Comparison of ENCODE assay signal across 8 mouse cellular contexts in genomic region chr14:46384946-46385691, GRCm38 (mm10). TPM values are rescaled to one million over a fixed set of nuclear protein-coding genes. Genes with fewer than 3 reads are reported as not detected.
DNase-seq lines count a peak whose midpoint lies in the region; ATAC-seq and TF ChIP-seq lines count a peak whose summit lies in the region.
"Had no signal": no experiment of that assay in that cellular context is flagged by ENCODE, and none has a peak within 500 bp of the region (broad histone marks: within the 10 kb centered on the region; RNA-seq: fewer than 3 reads in every experiment).

No protein-coding gene starts in this region.

- no peak for ATAC-seq in forebrain, postnatal 0 days
- ATAC-seq in liver, embryonic 13.5 days (ENCODE audit: low read depth): no peak
- ATAC-seq in activated CD4-positive, CD25-positive, alpha-beta regulatory T cell, adult 4 months: no peak
- ATAC-seq: inflammation-experienced regulatory T-cells, adult 6 months had no signal

- peaks cover 5% of the 10 kb centered on the region for H3K4me1 ChIP-seq in spleen, adult 2 months (ENCODE audit: control insufficient read depth, insufficient read depth, insufficient read length)
- H3K4me1 ChIP-seq in forebrain, postnatal 0 days (ENCODE audit: insufficient read depth): peaks cover 8% of the 10 kb centered on the region
- H3K4me1 ChIP-seq in liver, embryonic 13.5 days (replicated peaks): peaks cover 21% of the 10 kb centered on the region

- H3K27ac ChIP-seq in spleen, adult 2 months (ENCODE audit: insufficient read depth, low read length): no peak overlapping the region
- H3K27ac ChIP-seq in forebrain, postnatal 0 days (ENCODE audit: low read depth, low read length): no peak overlapping the region
- H3K27ac ChIP-seq in liver, embryonic 13.5 days: no peak overlapping the region

- peaks cover 18% of the 10 kb centered on the region for H3K27me3 ChIP-seq in spleen, adult 2 months (ENCODE audit: control insufficient read depth, insufficient read depth, low read length)
- peaks cover 79% of the 10 kb centered on the region for H3K27me3 ChIP-seq in forebrain, postnatal 0 days (ENCODE audit: insufficient read depth, low read length)
- peaks cover 88% of the 10 kb centered on the region for H3K27me3 ChIP-seq in liver, embryonic 13.5 days

- TF ChIP-seq POLR2A in spleen, adult 2 months (IDR thresholded peaks at IDR 0.05; ENCODE audit: low read depth, low read length): no peak

- 48% methylated on average over 14 of the region's 14 CpGs for WGBS in spleen, adult 2 months
- 13% methylated on average over 14 of the region's 14 CpGs for WGBS in forebrain, postnatal 0 days
- 29% methylated on average over 14 of the region's 14 CpGs for WGBS in liver, embryonic 13.5 days (ENCODE audit: insufficient replicate concordance)

- TF ChIP-seq CTCF in spleen, adult 2 months (IDR thresholded peaks at IDR 0.05; ENCODE audit: extremely low read depth, insufficient read depth, insufficient read length, insufficient replicate concordance): no peak
- TF ChIP-seq CTCF in forebrain, postnatal 0 days (IDR thresholded peaks at IDR 0.05; ENCODE audit: low read depth): no peak

- H3K4me3 ChIP-seq in spleen, adult 2 months (ENCODE audit: extremely low read depth, insufficient read depth, insufficient read length): peak overlapping the region; percentile 23
- H3K4me3 ChIP-seq in forebrain, postnatal 0 days (ENCODE audit: low read depth, low read length): peak overlapping the region; percentile 53
- H3K4me3 ChIP-seq in liver, embryonic 13.5 days (replicated peaks): peak overlapping the region; percentile 56

- no peaks in the 10 kb centered on the region for H3K36me3 ChIP-seq in spleen, adult 2 months (ENCODE audit: control insufficient read depth, insufficient read depth, low read length)
- no peaks in the 10 kb centered on the region for H3K36me3 ChIP-seq in forebrain, postnatal 0 days (ENCODE audit: insufficient read depth)
- no peaks in the 10 kb centered on the region for H3K36me3 ChIP-seq in liver, embryonic 13.5 days

- DNase-seq in spleen, adult 2 months (ENCODE audit: low read depth in 1 of 2, low spot score in 2 of 2): no peak
- no peak for DNase-seq in spleen, adult 12 weeks (ENCODE audit: low spot score)
- no peak for DNase-seq in forebrain, postnatal 0 days
- no peak for DNase-seq in liver, embryonic 13.5 days
- no peak for DNase-seq in ovary, adult 18-20 months (ENCODE audit: low spot score)
- DNase-seq in gastrocnemius, postnatal 4 days (ENCODE audit: low spot score in 2 of 2): no peak

- peak overlapping the region; percentile 88 for H3K4me2 ChIP-seq in forebrain, postnatal 0 days (ENCODE audit: low read depth)
- H3K4me2 ChIP-seq in liver, embryonic 13.5 days: peak overlapping the region; percentile 70

- no peaks in the 10 kb centered on the region for H3K9me3 ChIP-seq in forebrain, postnatal 0 days (ENCODE audit: low read length)
- no peaks in the 10 kb centered on the region for H3K9me3 ChIP-seq in liver, embryonic 13.5 days (replicated peaks)

- no peak overlapping the region for H3K9ac ChIP-seq in forebrain, postnatal 0 days
- H3K9ac ChIP-seq in liver, embryonic 13.5 days: peak overlapping the region; percentile 29; the same call in 1 of the 2 replicates

RNA-seq across cellular contexts. Expression of gene Bmp4, which starts 5.3 kb away (rescaled TPM):
- 22.6 and 28.4 TPM in 2 replicates for polyA plus RNA-seq in spleen, adult 2 months (2012; rRNA removed)
- total RNA-seq in forebrain, postnatal 0 days (2014; rRNA removed): 4.8 and 5.5 TPM in 2 replicates
- polyA plus RNA-seq in forebrain, postnatal 0 days (2015; fragmentation: Nextera tagmentation; extraction: Ambion mirVana): 1.9 and 4.2 TPM in 2 replicates
- 1.4 TPM in 2 replicates for polyA plus RNA-seq in liver, embryonic 13.5 days (2015; fragmentation: Nextera tagmentation; extraction: Ambion mirVana)
- under 1 TPM in 1 of 2 experiments, not detected in 1; 0.26 TPM for polyA plus RNA-seq in activated CD4-positive, CD25-positive, alpha-beta regulatory T cell, adult 4 months (2017; shearing (Covaris generic))
- total RNA-seq in gastrocnemius, postnatal 4 days (2021): 10 to 100 TPM; 19.5 to 34.7 TPM
- polyA plus RNA-seq: inflammation-experienced regulatory T-cells, adult 6 months had no signal

RNA-seq across cellular contexts. Expression of gene Gm15217, which starts 5.9 kb away (rescaled TPM):
- not detected in 2 replicates for polyA plus RNA-seq in spleen, adult 2 months (2012; rRNA removed)
- total RNA-seq in forebrain, postnatal 0 days (2014; rRNA removed): not detected in 2 replicates
- polyA plus RNA-seq in forebrain, postnatal 0 days (2015; fragmentation: Nextera tagmentation; extraction: Ambion mirVana): not detected in 2 replicates
- polyA plus RNA-seq in liver, embryonic 13.5 days (2015; fragmentation: Nextera tagmentation; extraction: Ambion mirVana): not detected in 2 replicates
- not detected for polyA plus RNA-seq in activated CD4-positive, CD25-positive, alpha-beta regulatory T cell, adult 4 months (2017; shearing (Covaris generic))
- total RNA-seq in gastrocnemius, postnatal 4 days (2021): not detected
- polyA plus RNA-seq: inflammation-experienced regulatory T-cells, adult 6 months had no signal
